Mouse (Mus musculus): ENCODE measurements around the gene Scnm1. TPM values are rescaled to one million over a fixed set of nuclear protein-coding genes. Genes with fewer than 3 reads are reported as not detected.
"Not testable (repeated sequence)": the region's sequence is repeated elsewhere in the genome, so short reads cannot be mapped to it uniquely, and the experiment has no call there.

Gene Scnm1
- polyA plus RNA-seq, 1 experiment from 2014 or later = 96.9 TPM

DNA sequence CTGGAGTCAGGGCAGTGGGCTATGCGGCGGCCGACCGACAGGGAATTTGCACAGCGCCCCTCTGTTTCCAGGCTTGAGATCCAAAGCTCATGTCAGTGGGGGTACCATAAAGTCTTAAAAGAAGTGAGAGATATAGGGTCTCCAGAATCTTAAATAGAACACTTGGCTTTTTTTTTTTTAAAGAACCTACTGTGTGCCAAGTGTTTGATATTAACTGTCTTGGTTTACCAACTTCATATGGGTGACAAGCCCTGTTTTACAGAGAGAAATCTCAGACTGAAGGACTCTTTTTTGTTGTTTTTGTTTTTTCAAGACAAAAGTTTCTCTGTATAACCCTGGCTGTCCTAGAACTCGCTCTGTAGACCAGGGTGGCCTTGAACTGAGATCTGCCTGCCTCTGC is 7.0 kb upstream of the Scnm1 start:
- Histone ChIP-seq H3K4me1 (ENCODE audit: control insufficient read depth, insufficient read depth, low read length) (no peaks in the 10 kb centered on the region), H3K9ac (replicated peaks; ENCODE audit: low read depth, low read length) (no peak overlapping the region), H3K27ac (ENCODE audit: low read depth, low read length) (no peak overlapping the region), H3K4me3 (ENCODE audit: low read depth, low read length) (no peak overlapping the region), H3K27me3 (ENCODE audit: control insufficient read depth, insufficient read depth, low read length) (no peaks in the 10 kb centered on the region), H3K4me2 (ENCODE audit: low read depth, low read length) (no peak overlapping the region), H3K36me3 (ENCODE audit: control insufficient read depth, insufficient read depth, low read length) (0 out of 2 replicates have a peak, but pooled peaks cover 5% of the 10 kb centered on the region), H3K9me3 (ENCODE audit: control insufficient read depth, low read length) (no peaks in the 10 kb centered on the region)
- WGBS = 83% methylated on average over 6 of the region's 6 CpGs
- no peak for ATAC-seq (ENCODE audit: low read depth)

- no peaks in the 10 kb centered on the region for H3K9me3 ChIP-seq (ENCODE audit: control insufficient read depth, low read length)
- H3K36me3 ChIP-seq (ENCODE audit: control insufficient read depth, insufficient read depth, low read length) = 0 out of 2 replicates have a peak, but pooled peaks cover 5% of the 10 kb centered on the region
- H3K4me2 ChIP-seq (ENCODE audit: low read depth, low read length) = no peak overlapping the region
- H3K4me1 ChIP-seq (ENCODE audit: control insufficient read depth, insufficient read depth, low read length) = peaks cover 4% of the 10 kb centered on the region; the same call in 1 of the 2 replicates
- H3K27me3 ChIP-seq (ENCODE audit: control insufficient read depth, insufficient read depth, low read length) = no peaks in the 10 kb centered on the region
- no peak overlapping the region for H3K27ac ChIP-seq (ENCODE audit: low read depth, low read length)
- no peak overlapping the region for H3K4me3 ChIP-seq (ENCODE audit: low read depth, low read length)
- ATAC-seq (ENCODE audit: low read depth) = no peak
- no peak overlapping the region for H3K9ac ChIP-seq (replicated peaks; ENCODE audit: low read depth, low read length)
- WGBS = 63% methylated on average over 18 of the region's 18 CpGs
Observed at GRCm38 (mm10) chr3:95140289-95140595, 6.4 kb upstream of the Scnm1 start.

DNA sequence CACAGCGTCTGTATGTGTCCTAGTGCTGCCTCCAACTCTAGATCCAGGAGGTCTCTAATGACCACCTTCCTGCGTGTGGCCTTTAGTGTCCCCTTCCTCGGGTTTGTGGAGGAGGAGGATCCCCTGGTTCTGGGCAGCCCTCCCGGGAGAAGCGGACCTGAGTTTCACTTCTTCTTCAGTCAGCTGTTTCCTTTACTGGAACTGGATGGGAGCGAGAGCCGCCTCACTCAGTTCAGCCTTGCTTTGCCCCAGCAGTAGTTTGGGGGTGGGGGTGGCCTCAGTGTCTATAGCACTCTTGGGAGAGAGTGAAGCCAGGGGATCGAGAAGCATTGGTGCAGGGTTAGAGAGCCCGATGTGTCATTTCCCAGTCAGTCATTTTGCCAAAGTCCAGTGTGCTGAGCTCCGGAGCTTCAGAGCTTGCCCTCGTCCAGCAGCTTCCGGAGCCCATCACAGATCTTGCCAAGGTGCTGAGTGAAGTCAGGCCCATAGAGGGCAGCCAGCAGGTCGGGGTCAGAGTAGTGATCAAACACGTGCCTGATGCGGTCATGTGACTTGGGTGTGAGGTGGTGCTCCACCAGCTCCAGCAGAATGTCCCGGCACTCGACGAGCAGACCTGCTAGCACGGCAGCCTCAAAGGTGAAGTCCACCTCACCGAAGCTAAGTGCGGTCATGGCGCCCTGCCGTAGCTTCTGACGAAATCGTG is 5.9 kb upstream of the Scnm1 start:
- Histone ChIP-seq H3K27me3 (ENCODE audit: control insufficient read depth, insufficient read depth, low read length) (no peaks in the 10 kb centered on the region), H3K9me3 (ENCODE audit: control insufficient read depth, low read length) (no peaks in the 10 kb centered on the region), H3K4me1 (ENCODE audit: control insufficient read depth, insufficient read depth, low read length) (peaks cover 4% of the 10 kb centered on the region; the same call in 1 of the 2 replicates), H3K27ac (ENCODE audit: low read depth, low read length) (no peak overlapping the region), H3K4me2 (ENCODE audit: low read depth, low read length) (no peak overlapping the region), H3K9ac (replicated peaks; ENCODE audit: low read depth, low read length) (no peak overlapping the region), H3K36me3 (ENCODE audit: control insufficient read depth, insufficient read depth, low read length) (0 out of 2 replicates have a peak, but pooled peaks cover 5% of the 10 kb centered on the region), H3K4me3 (ENCODE audit: low read depth, low read length) (no peak overlapping the region)
- no peak for ATAC-seq (ENCODE audit: low read depth)
- WGBS = 75% methylated on average over 25 of the region's 25 CpGs

- Histone ChIP-seq H3K4me1 (ENCODE audit: control insufficient read depth, insufficient read depth, low read length) (peaks cover 9% of the 10 kb centered on the region; the same call in 1 of the 2 replicates), H3K4me2 (ENCODE audit: low read depth, low read length) (no peak overlapping the region), H3K27me3 (ENCODE audit: control insufficient read depth, insufficient read depth, low read length) (no peaks in the 10 kb centered on the region), H3K4me3 (ENCODE audit: low read depth, low read length) (no peak overlapping the region), H3K9me3 (ENCODE audit: control insufficient read depth, low read length) (no peaks in the 10 kb centered on the region), H3K27ac (ENCODE audit: low read depth, low read length) (no peak overlapping the region), H3K9ac (replicated peaks; ENCODE audit: low read depth, low read length) (no peak overlapping the region), H3K36me3 (ENCODE audit: control insufficient read depth, insufficient read depth, low read length) (0 out of 2 replicates have a peak, but pooled peaks cover 5% of the 10 kb centered on the region)
- 92% methylated on average over 3 of the region's 3 CpGs for whole genome bisulfite sequencing
- ATAC-seq (ENCODE audit: low read depth) = no peak
Observed at GRCm38 (mm10) chr3:95136336-95136735, 2.5 kb upstream of the Scnm1 start.

- 91% methylated on average over 7 of the region's 7 CpGs for WGBS
- no peaks in the 10 kb centered on the region for H3K9me3 ChIP-seq (ENCODE audit: control insufficient read depth, low read length)
- H3K4me3 ChIP-seq (ENCODE audit: low read depth, low read length) = peak overlapping the region; percentile 28
- no peak overlapping the region for H3K27ac ChIP-seq (ENCODE audit: low read depth, low read length)
- peak overlapping the region; percentile 54 for H3K4me2 ChIP-seq (ENCODE audit: low read depth, low read length)
- peaks cover 9% of the 10 kb centered on the region; the same call in 1 of the 2 replicates for H3K4me1 ChIP-seq (ENCODE audit: control insufficient read depth, insufficient read depth, low read length)
- 0 out of 2 replicates have a peak, but pooled peaks cover 5% of the 10 kb centered on the region for H3K36me3 ChIP-seq (ENCODE audit: control insufficient read depth, insufficient read depth, low read length)
- H3K9ac ChIP-seq (replicated peaks; ENCODE audit: low read depth, low read length) = no peak overlapping the region
- no peak for ATAC-seq (ENCODE audit: low read depth)
- no peaks in the 10 kb centered on the region for H3K27me3 ChIP-seq (ENCODE audit: control insufficient read depth, insufficient read depth, low read length)
Observed at GRCm38 (mm10) chr3:95135433-95136052, 1.7 kb upstream of the Scnm1 start.

GRCm38 (mm10) chr3:95135023-95135422 is 1.2 kb upstream of the Scnm1 start:
- no peaks in the 10 kb centered on the region for H3K27me3 ChIP-seq (ENCODE audit: control insufficient read depth, insufficient read depth, low read length)
- peak overlapping the region; percentile 54 for H3K4me2 ChIP-seq (ENCODE audit: low read depth, low read length)
- H3K4me1 ChIP-seq (ENCODE audit: control insufficient read depth, insufficient read depth, low read length) = peaks cover 9% of the 10 kb centered on the region; the same call in 1 of the 2 replicates
- no peak overlapping the region for H3K27ac ChIP-seq (ENCODE audit: low read depth, low read length)
- ATAC-seq (ENCODE audit: low read depth) = no peak
- H3K9me3 ChIP-seq (ENCODE audit: control insufficient read depth, low read length) = no peaks in the 10 kb centered on the region
- 0 out of 2 replicates have a peak overlapping the region, but pooled peaks have one; percentile 1 for H3K9ac ChIP-seq (replicated peaks; ENCODE audit: low read depth, low read length)
- peak overlapping the region; percentile 28 for H3K4me3 ChIP-seq (ENCODE audit: low read depth, low read length)
- 29% methylated on average over 6 of the region's 6 CpGs for WGBS
- no peaks in the 10 kb centered on the region for H3K36me3 ChIP-seq (ENCODE audit: control insufficient read depth, insufficient read depth, low read length)

GRCm38 (mm10) chr3:95134133-95134532 is 322 bp upstream of the Scnm1 start:
- WGBS = no CpG with 5 or more reads among the region's 12 CpGs
- not testable (repeated sequence) for H3K9ac ChIP-seq (replicated peaks; ENCODE audit: low read depth, low read length); H3K4me1 ChIP-seq (ENCODE audit: control insufficient read depth, insufficient read depth, low read length); H3K36me3 ChIP-seq (ENCODE audit: control insufficient read depth, insufficient read depth, low read length); H3K9me3 ChIP-seq (ENCODE audit: control insufficient read depth, low read length); H3K27ac ChIP-seq (ENCODE audit: low read depth, low read length); H3K27me3 ChIP-seq (ENCODE audit: control insufficient read depth, insufficient read depth, low read length); H3K4me2 ChIP-seq (ENCODE audit: low read depth, low read length)
- ATAC-seq (ENCODE audit: low read depth) = peak; percentile 54
- peak overlapping the region; percentile 61 for H3K4me3 ChIP-seq (ENCODE audit: low read depth, low read length)

DNA sequence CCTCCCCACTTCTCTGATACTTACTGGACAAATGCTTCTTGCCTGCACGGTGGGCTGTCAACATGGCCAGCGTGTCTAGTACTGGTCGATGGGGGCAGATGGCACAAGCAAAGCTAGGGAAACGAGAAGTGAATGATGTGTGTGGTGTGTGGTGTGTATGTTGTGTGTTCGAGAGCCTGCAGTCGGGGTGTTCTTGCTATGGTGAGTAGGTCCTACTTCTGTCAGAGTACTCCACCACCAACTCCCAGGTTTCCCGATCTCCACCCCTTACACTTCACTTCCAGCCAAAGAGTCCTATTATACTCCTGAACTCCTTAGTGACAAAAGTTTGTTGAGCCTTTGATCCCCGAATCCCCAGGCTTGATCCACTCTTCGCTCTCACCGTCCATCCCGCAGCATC is 635 bp downstream of the Scnm1 start:
- no peak overlapping the region for H3K27ac ChIP-seq (ENCODE audit: low read depth, low read length)
- peaks cover 9% of the 10 kb centered on the region; the same call in 1 of the 2 replicates for H3K4me1 ChIP-seq (ENCODE audit: control insufficient read depth, insufficient read depth, low read length)
- no peaks in the 10 kb centered on the region for H3K27me3 ChIP-seq (ENCODE audit: control insufficient read depth, insufficient read depth, low read length)
- peaks cover 3% of the 10 kb centered on the region; the same call in 1 of the 2 replicates for H3K36me3 ChIP-seq (ENCODE audit: control insufficient read depth, insufficient read depth, low read length)
- peak overlapping the region; percentile 71 for H3K9ac ChIP-seq (replicated peaks; ENCODE audit: low read depth, low read length)
- 57% methylated on average over 11 of the region's 11 CpGs for WGBS
- ATAC-seq (ENCODE audit: low read depth) = peak; percentile 10; the same call in 1 of the 2 replicates
- peak overlapping the region; percentile 61 for H3K4me3 ChIP-seq (ENCODE audit: low read depth, low read length)
- H3K4me2 ChIP-seq (ENCODE audit: low read depth, low read length) = peak overlapping the region; percentile 85
- H3K9me3 ChIP-seq (ENCODE audit: control insufficient read depth, low read length) = no peaks in the 10 kb centered on the region

DNA sequence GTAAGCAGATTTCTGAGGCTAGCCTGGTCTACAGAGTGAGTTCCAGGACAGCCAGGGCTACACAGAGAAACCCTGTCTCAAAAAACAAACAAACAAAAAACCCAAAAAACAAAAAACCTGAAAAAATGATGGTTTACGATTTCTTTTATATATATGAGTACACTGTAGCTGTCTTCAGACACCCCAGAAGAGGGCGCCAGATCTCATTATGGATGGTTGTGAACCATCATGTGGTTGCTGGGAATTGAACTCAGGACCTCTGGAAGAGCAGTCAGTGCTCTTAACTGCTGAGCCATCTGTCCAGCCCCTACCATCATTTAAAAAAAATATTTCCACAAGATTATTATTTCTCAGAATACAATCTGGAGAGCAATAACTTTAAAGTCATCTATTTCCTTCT is 1.4 kb downstream of the Scnm1 start:
- whole genome bisulfite sequencing = 98% methylated on average over 2 of the region's 2 CpGs
- H3K27ac ChIP-seq (ENCODE audit: low read depth, low read length); H3K9ac ChIP-seq (replicated peaks; ENCODE audit: low read depth, low read length); H3K9me3 ChIP-seq (ENCODE audit: control insufficient read depth, low read length); H3K4me2 ChIP-seq (ENCODE audit: low read depth, low read length); H3K27me3 ChIP-seq (ENCODE audit: control insufficient read depth, insufficient read depth, low read length); H3K36me3 ChIP-seq (ENCODE audit: control insufficient read depth, insufficient read depth, low read length); ATAC-seq (ENCODE audit: low read depth); H3K4me1 ChIP-seq (ENCODE audit: control insufficient read depth, insufficient read depth, low read length); H3K4me3 ChIP-seq (ENCODE audit: low read depth, low read length): not testable (repeated sequence)

Data from neural tube, embryonic 14.5 days (tissue).